15 mouse cellular contexts compared by ENCODE assay signal in genomic region chr16:90695121-90695520, GRCm38 (mm10). TPM values are rescaled to one million over a fixed set of nuclear protein-coding genes. Genes with fewer than 3 reads are reported as not detected.
A peak's percentile ranks its signal among the peaks of the same experiment; 100 is the strongest.
DNase-seq lines count a peak whose midpoint lies in the region; ATAC-seq and TF ChIP-seq lines count a peak whose summit lies in the region.
"Had no signal": no experiment of that assay in that cellular context is flagged by ENCODE, and none has a peak within 500 bp of the region (broad histone marks: within the 10 kb centered on the region; RNA-seq: fewer than 3 reads in every experiment).

No protein-coding gene starts in this region.

- H3K36me3 ChIP-seq in forebrain, embryonic 16.5 days (ENCODE audit: control insufficient read depth, insufficient read depth), result no peaks in the 10 kb centered on the region
- H3K36me3 ChIP-seq in forebrain, embryonic 15.5 days, result no peaks in the 10 kb centered on the region
- H3K36me3 ChIP-seq in intestine, postnatal 0 days (ENCODE audit: control insufficient read depth, insufficient read depth), result no peaks in the 10 kb centered on the region
- H3K36me3 ChIP-seq in intestine, embryonic 16.5 days (ENCODE audit: control insufficient read depth, insufficient read depth, low read length), result no peaks in the 10 kb centered on the region
- no peaks in the 10 kb centered on the region for H3K36me3 ChIP-seq in midbrain, embryonic 11.5 days (ENCODE audit: control insufficient read depth, insufficient read depth, low read length)
- H3K36me3 ChIP-seq in midbrain, embryonic 16.5 days (ENCODE audit: control insufficient read depth, insufficient read depth, low read length), result no peaks in the 10 kb centered on the region
- H3K36me3 ChIP-seq: embryonic facial prominence, embryonic 15.5 days; midbrain, embryonic 12.5 days; neural tube, embryonic 15.5 days had no signal

- no peak overlapping the region for H3K27ac ChIP-seq in forebrain, embryonic 16.5 days (ENCODE audit: low read length)
- no peak overlapping the region for H3K27ac ChIP-seq in forebrain, embryonic 15.5 days (replicated peaks)
- peak overlapping the region; percentile 8; the same call in 1 of the 2 replicates for H3K27ac ChIP-seq in intestine, postnatal 0 days (ENCODE audit: low read depth, low read length)
- H3K27ac ChIP-seq in intestine, embryonic 16.5 days (ENCODE audit: low read length), result no peak overlapping the region
- no peak overlapping the region for H3K27ac ChIP-seq in midbrain, embryonic 11.5 days (ENCODE audit: low read depth, low read length)
- no peak overlapping the region for H3K27ac ChIP-seq in midbrain, embryonic 16.5 days (ENCODE audit: low read length)
- H3K27ac ChIP-seq: embryonic facial prominence, embryonic 15.5 days; midbrain, embryonic 12.5 days; neural tube, embryonic 15.5 days had no signal

- ATAC-seq in forebrain, embryonic 16.5 days, result peak; percentile 28; the same call in 1 of the 2 replicates
- ATAC-seq in forebrain, embryonic 15.5 days (replicated peaks), result no peak
- ATAC-seq in intestine, postnatal 0 days, result no peak
- ATAC-seq in intestine, embryonic 16.5 days, result no peak
- ATAC-seq in midbrain, embryonic 11.5 days (ENCODE audit: low FRiP score), result no peak
- no peak for ATAC-seq in midbrain, embryonic 16.5 days

- WGBS in forebrain, embryonic 16.5 days, result 71% methylated on average over 10 of the region's 10 CpGs
- WGBS in forebrain, embryonic 15.5 days, result 72% methylated on average over 10 of the region's 10 CpGs
- 69% methylated on average over 10 of the region's 10 CpGs for WGBS in intestine, postnatal 0 days
- WGBS in intestine, embryonic 16.5 days, result 60% methylated on average over 10 of the region's 10 CpGs
- 82% methylated on average over 10 of the region's 10 CpGs for WGBS in midbrain, embryonic 11.5 days
- WGBS in midbrain, embryonic 16.5 days, result 87% methylated on average over 10 of the region's 10 CpGs

- intact Hi-C loops in gastrocnemius, postnatal 36 days (cut with DNase I), result no loop called here

- H3K9me3 ChIP-seq in forebrain, embryonic 16.5 days (ENCODE audit: control insufficient read depth, low read length), result no peaks in the 10 kb centered on the region
- H3K9me3 ChIP-seq in forebrain, embryonic 15.5 days, result no peaks in the 10 kb centered on the region
- no peaks in the 10 kb centered on the region for H3K9me3 ChIP-seq in intestine, postnatal 0 days (ENCODE audit: control insufficient read depth)
- no peaks in the 10 kb centered on the region for H3K9me3 ChIP-seq in intestine, embryonic 16.5 days (ENCODE audit: control insufficient read depth, low read length)
- no peaks in the 10 kb centered on the region for H3K9me3 ChIP-seq in midbrain, embryonic 11.5 days (ENCODE audit: control insufficient read depth, low read length)
- H3K9me3 ChIP-seq in midbrain, embryonic 16.5 days (replicated peaks; ENCODE audit: control insufficient read depth, low read length, poor library complexity, severe bottlenecking), result no peaks in the 10 kb centered on the region
- H3K9me3 ChIP-seq: embryonic facial prominence, embryonic 15.5 days; midbrain, embryonic 12.5 days; neural tube, embryonic 15.5 days had no signal

- H3K4me1 ChIP-seq in forebrain, embryonic 16.5 days (replicated peaks; ENCODE audit: control insufficient read depth, insufficient read depth, low read length), result peaks cover 6% of the 10 kb centered on the region; the same call in 1 of the 2 replicates
- H3K4me1 ChIP-seq in forebrain, embryonic 15.5 days, result peaks cover 6% of the 10 kb centered on the region; the same call in 1 of the 2 replicates
- H3K4me1 ChIP-seq in intestine, postnatal 0 days (replicated peaks; ENCODE audit: control insufficient read depth, insufficient read depth, low read length), result no peaks in the 10 kb centered on the region
- H3K4me1 ChIP-seq in intestine, embryonic 16.5 days (ENCODE audit: control insufficient read depth, insufficient read depth, low read length), result no peaks in the 10 kb centered on the region
- H3K4me1 ChIP-seq in midbrain, embryonic 11.5 days (ENCODE audit: control insufficient read depth, insufficient read depth, low read length), result no peaks in the 10 kb centered on the region
- 0 out of 2 replicates have a peak, but pooled peaks cover 3% of the 10 kb centered on the region for H3K4me1 ChIP-seq in midbrain, embryonic 16.5 days (ENCODE audit: control insufficient read depth, insufficient read depth, low read length)

- no peak for TF ChIP-seq CTCF in intestine, postnatal 0 days (IDR thresholded peaks at IDR 0.05; ENCODE audit: low read depth)

- H3K4me2 ChIP-seq in forebrain, embryonic 16.5 days (ENCODE audit: low read length), result no peak overlapping the region
- H3K4me2 ChIP-seq in forebrain, embryonic 15.5 days (replicated peaks), result no peak overlapping the region
- no peak overlapping the region for H3K4me2 ChIP-seq in intestine, postnatal 0 days (replicated peaks; ENCODE audit: low read depth)
- no peak overlapping the region for H3K4me2 ChIP-seq in intestine, embryonic 16.5 days (ENCODE audit: low read depth, low read length)
- no peak overlapping the region for H3K4me2 ChIP-seq in midbrain, embryonic 11.5 days
- H3K4me2 ChIP-seq in midbrain, embryonic 16.5 days (ENCODE audit: low read length), result no peak overlapping the region
- H3K4me2 ChIP-seq: embryonic facial prominence, embryonic 15.5 days; midbrain, embryonic 12.5 days; neural tube, embryonic 15.5 days had no signal

- no peak overlapping the region for H3K4me3 ChIP-seq in forebrain, embryonic 16.5 days (replicated peaks; ENCODE audit: low read length)
- no peak overlapping the region for H3K4me3 ChIP-seq in forebrain, embryonic 15.5 days
- H3K4me3 ChIP-seq in intestine, postnatal 0 days (ENCODE audit: low read depth, low read length), result no peak overlapping the region
- no peak overlapping the region for H3K4me3 ChIP-seq in intestine, embryonic 16.5 days (ENCODE audit: low read length)
- H3K4me3 ChIP-seq in midbrain, embryonic 11.5 days (ENCODE audit: low read depth, low read length), result no peak overlapping the region
- no peak overlapping the region for H3K4me3 ChIP-seq in midbrain, embryonic 16.5 days (ENCODE audit: low read depth, low read length)
- H3K4me3 ChIP-seq: embryonic facial prominence, embryonic 15.5 days; midbrain, embryonic 12.5 days; neural tube, embryonic 15.5 days had no signal

- H3K27me3 ChIP-seq in forebrain, embryonic 16.5 days (replicated peaks; ENCODE audit: control insufficient read depth, insufficient read depth, low read length), result no peaks in the 10 kb centered on the region
- no peaks in the 10 kb centered on the region for H3K27me3 ChIP-seq in forebrain, embryonic 15.5 days
- H3K27me3 ChIP-seq in intestine, postnatal 0 days (replicated peaks; ENCODE audit: control insufficient read depth, insufficient read depth, low read length), result no peaks in the 10 kb centered on the region
- no peaks in the 10 kb centered on the region for H3K27me3 ChIP-seq in intestine, embryonic 16.5 days (replicated peaks; ENCODE audit: control insufficient read depth, insufficient read depth, low read length)
- H3K27me3 ChIP-seq in midbrain, embryonic 11.5 days (ENCODE audit: control insufficient read depth, insufficient read depth, low read length), result no peaks in the 10 kb centered on the region
- H3K27me3 ChIP-seq in midbrain, embryonic 16.5 days (ENCODE audit: control insufficient read depth, insufficient read depth, low read depth, low read length), result no peaks in the 10 kb centered on the region
- H3K27me3 ChIP-seq: embryonic facial prominence, embryonic 15.5 days; midbrain, embryonic 12.5 days; neural tube, embryonic 15.5 days had no signal

- DNase-seq in midbrain, embryonic 11.5 days (ENCODE audit: low spot score, missing footprints), result peak; percentile 78
- DNase-seq in lung, postnatal 4 days, result peak; percentile 27 to 59
- no peak for DNase-seq in gastrocnemius, postnatal 36 days
- DNase-seq: gastrocnemius, postnatal 10 days; thymus, adult 18-20 months had no signal

- H3K9ac ChIP-seq in forebrain, embryonic 16.5 days (replicated peaks; ENCODE audit: low read depth, low read length), result no peak overlapping the region
- H3K9ac ChIP-seq in forebrain, embryonic 15.5 days (replicated peaks), result no peak overlapping the region
- no peak overlapping the region for H3K9ac ChIP-seq in intestine, postnatal 0 days (ENCODE audit: low read depth, low read length)
- H3K9ac ChIP-seq in intestine, embryonic 16.5 days (ENCODE audit: low read depth, low read length), result no peak overlapping the region
- no peak overlapping the region for H3K9ac ChIP-seq in midbrain, embryonic 11.5 days (ENCODE audit: low read length)
- H3K9ac ChIP-seq in midbrain, embryonic 16.5 days (ENCODE audit: low read depth, low read length), result no peak overlapping the region
- H3K9ac ChIP-seq: embryonic facial prominence, embryonic 15.5 days; midbrain, embryonic 12.5 days; neural tube, embryonic 15.5 days had no signal

RNA-seq across cellular contexts. Expression of gene Mis18a, which starts 32.1 kb away (rescaled TPM):
- 47.2 and 50.7 TPM in 2 replicates for polyA plus RNA-seq in forebrain, embryonic 16.5 days (2015; fragmentation: Nextera tagmentation; extraction: Ambion mirVana)
- 50.4 and 50.8 TPM in 2 replicates for polyA plus RNA-seq in forebrain, embryonic 15.5 days (2015; fragmentation: Nextera tagmentation; extraction: Ambion mirVana)
- 26.7 and 29.1 TPM in 2 replicates for polyA plus RNA-seq in intestine, postnatal 0 days (2015; fragmentation: Nextera tagmentation; extraction: Ambion mirVana)
- polyA plus RNA-seq in intestine, embryonic 16.5 days (2015; fragmentation: Nextera tagmentation; extraction: Ambion mirVana), result 51.2 and 53.5 TPM in 2 replicates
- 82.1 and 92.5 TPM in 2 replicates for polyA plus RNA-seq in midbrain, embryonic 11.5 days (2014; fragmentation: Nextera tagmentation; extraction: Ambion mirVana)
- polyA plus RNA-seq in midbrain, embryonic 16.5 days (2015; fragmentation: Nextera tagmentation; extraction: Ambion mirVana), result 26.6 and 28.4 TPM in 2 replicates
- total RNA-seq in gastrocnemius, postnatal 36 days (2021), result 1 to 10 TPM; 1.0 to 1.2 TPM

RNA-seq across cellular contexts. Expression of gene Mrap, which starts 42.9 kb away (rescaled TPM):
- not detected in 2 replicates for polyA plus RNA-seq in forebrain, embryonic 16.5 days (2015; fragmentation: Nextera tagmentation; extraction: Ambion mirVana)
- not detected in 2 replicates for polyA plus RNA-seq in forebrain, embryonic 15.5 days (2015; fragmentation: Nextera tagmentation; extraction: Ambion mirVana)
- 0.14 TPM in 1 of 2 replicates, not detected in the other for polyA plus RNA-seq in intestine, postnatal 0 days (2015; fragmentation: Nextera tagmentation; extraction: Ambion mirVana)
- polyA plus RNA-seq in intestine, embryonic 16.5 days (2015; fragmentation: Nextera tagmentation; extraction: Ambion mirVana), result 0.23 and 3.3 TPM in 2 replicates
- polyA plus RNA-seq in midbrain, embryonic 11.5 days (2014; fragmentation: Nextera tagmentation; extraction: Ambion mirVana), result 0.49 and 0.59 TPM in 2 replicates
- polyA plus RNA-seq in midbrain, embryonic 16.5 days (2015; fragmentation: Nextera tagmentation; extraction: Ambion mirVana), result 0.25 and 0.42 TPM in 2 replicates
- total RNA-seq in gastrocnemius, postnatal 36 days (2021), result 1 to 10 TPM in 1 of 2 experiments, under 1 TPM in 1; 0.43 to 1.5 TPM
- polyA plus RNA-seq: inflammation-experienced regulatory T-cells, adult 6 months; kidney, embryonic 14.5 days; midbrain, embryonic 12.5 days had no signal

Comparison
In these comparisons a context has a peak if more than half of its experiments do, and no peak if none do; other contexts are left out.
1. DNase-seq: peak in midbrain, embryonic 11.5 days (single experiment) and lung, postnatal 4 days (2 of 2); none in gastrocnemius, postnatal 36 days (0 of 2).